Mouse (Mus musculus) heart, embryonic 12.5 days (tissue): ENCODE data around the gene Atf6b. TPM values are rescaled to one million over a fixed set of nuclear protein-coding genes. Genes with fewer than 3 reads are reported as not detected.

ENCODE experiments used
- ATAC-seq: fragments of 200-750 bp; cut with Nextera tagmentation; 2 replicates; pipeline ENCODE4 v1.8.0; 2017; ENCODE audit warnings: moderate TSS enrichment, moderate library complexity; ENCODE audit not compliant: insufficient number of reproducible peaks, low FRiP score
- H3K27ac ChIP-seq: fragments of 300-500 bp; sonication (generic); 2 replicates; pipeline ENCODE4 v1.5.1; 2016; ENCODE audit warnings: mild to moderate bottlenecking, moderate library complexity; ENCODE audit not compliant: poor library complexity, severe bottlenecking
- H3K27me3 ChIP-seq: fragments of 300-500 bp; sonication (generic); replicated peaks from 2 replicates; pipeline ENCODE4 v1.6.1; 2016; ENCODE audit warnings: mild to moderate bottlenecking, moderate library complexity
- H3K36me3 ChIP-seq: fragments of 300-500 bp; sonication (generic); 2 replicates; pipeline ENCODE4 v1.6.1; 2016; ENCODE audit warnings: mild to moderate bottlenecking, moderate library complexity
- H3K4me1 ChIP-seq: fragments of 300-500 bp; sonication (generic); replicated peaks from 2 replicates; pipeline ENCODE4 v1.6.1; 2016; ENCODE audit warnings: mild to moderate bottlenecking
- H3K4me2 ChIP-seq: fragments of 300-500 bp; sonication (generic); 2 replicates; pipeline ENCODE4 v1.6.1; 2016; ENCODE audit warnings: mild to moderate bottlenecking, moderate library complexity
- H3K4me3 ChIP-seq: fragments of 300-500 bp; sonication (generic); 2 replicates; pipeline ENCODE4 v1.5.1; 2016; ENCODE audit warnings: mild to moderate bottlenecking
- H3K9ac ChIP-seq: fragments of 300-500 bp; sonication (generic); 2 replicates; pipeline ENCODE4 v1.6.1; 2016; ENCODE audit warnings: mild to moderate bottlenecking, moderate library complexity
- H3K9me3 ChIP-seq: fragments of 300-500 bp; sonication (generic); replicated peaks from 2 replicates; pipeline ENCODE4 v1.6.1; 2016; ENCODE audit warnings: mild to moderate bottlenecking, moderate library complexity
- WGBS: fragments of 180-500 bp; shearing (Covaris S2); methylation state at CpG from one replicate; pipeline ENCODE4 v1.1.7; 2016; 5-methylcytosine and 5-hydroxymethylcytosine counted together
- polyA plus RNA-seq: library from polyadenylated mRNA; unstranded; fragments of >200 nt; fragmentation: Nextera tagmentation; extraction: Ambion mirVana; gene quantifications from 2 replicates; pipeline ENCODE4 v1.2.1, GENCODE M21; 2016

The Atf6b gene
- 63.2 and 67.0 TPM in 2 replicates for polyA plus RNA-seq

- peaks cover 26% of the 10 kb centered on the region for H3K4me1 ChIP-seq
- ATAC-seq, result peak; percentile 97
- H3K9me3 ChIP-seq, result no peaks in the 10 kb centered on the region
- H3K4me3 ChIP-seq, result peak within 1 kb of the TSS; percentile 96
- H3K4me2 ChIP-seq, result peak within 1 kb of the TSS; percentile 92
- H3K36me3 ChIP-seq, result peaks cover 39% of the 10 kb centered on the region
- peak within 1 kb of the TSS; percentile 94 for H3K9ac ChIP-seq
- no peaks in the 10 kb centered on the region for H3K27me3 ChIP-seq
- WGBS, result under 1% methylated on average over 66 of the region's 66 CpGs
- H3K27ac ChIP-seq, result peak within 1 kb of the TSS; percentile 35; the same call in 1 of the 2 replicates
Measured at GRCm38 (mm10) chr17:34646906-34647787, at the start of gene Atf6b. Gene Atf6b (plus strand): TSS chr17:34647146.

GRCm38 (mm10) chr17:34597566-34598095 lies 49.3 kb upstream of the Atf6b start, which contains the start of gene Ager:
Gene Ager (plus strand): TSS chr17:34597862.
- Histone ChIP-seq H3K27ac (peak within 1 kb of the TSS; percentile 24; the same call in 1 of the 2 replicates), H3K36me3 (peaks cover 50% of the 10 kb centered on the region), H3K4me1 (peaks cover 63% of the 10 kb centered on the region), H3K27me3 (no peaks in the 10 kb centered on the region), H3K4me3 (no peak within 1 kb of the TSS), H3K9me3 (no peaks in the 10 kb centered on the region), H3K9ac (peak within 1 kb of the TSS; percentile 55), H3K4me2 (peak within 1 kb of the TSS; percentile 43)
- ATAC-seq, result no peak
- 15% methylated on average over 6 of the region's 6 CpGs for WGBS

DNA sequence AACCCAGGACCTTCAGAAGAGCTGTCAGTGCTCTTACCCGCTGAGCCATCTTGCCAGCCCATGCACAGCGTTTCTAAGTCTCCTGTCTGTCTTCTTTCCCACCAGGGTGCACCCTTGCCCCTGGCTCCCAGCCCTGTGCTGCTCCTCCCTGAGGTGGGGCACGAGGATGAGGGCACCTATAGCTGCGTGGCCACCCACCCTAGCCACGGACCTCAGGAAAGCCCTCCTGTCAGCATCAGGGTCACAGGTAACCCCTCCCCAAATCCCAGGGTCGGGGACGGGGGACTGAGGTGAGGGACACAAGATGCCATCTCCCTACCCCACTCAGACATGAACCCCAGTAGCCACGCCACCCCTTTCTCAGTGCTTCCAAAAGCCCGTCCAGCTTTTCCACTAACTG lies 47.1 kb upstream of the Atf6b start:
- no peak overlapping the region for H3K4me2 ChIP-seq
- ATAC-seq, result no peak
- WGBS, result 77% methylated on average over 9 of the region's 9 CpGs
- no peak overlapping the region for H3K27ac ChIP-seq
- peaks cover 36% of the 10 kb centered on the region for H3K36me3 ChIP-seq
- H3K9me3 ChIP-seq, result no peaks in the 10 kb centered on the region
- peaks cover 51% of the 10 kb centered on the region for H3K4me1 ChIP-seq
- H3K9ac ChIP-seq, result 0 out of 2 replicates have a peak overlapping the region, but pooled peaks have one; percentile 10
- no peaks in the 10 kb centered on the region for H3K27me3 ChIP-seq
- no peak overlapping the region for H3K4me3 ChIP-seq

- no peak overlapping the region for H3K27ac ChIP-seq
- peaks cover 48% of the 10 kb centered on the region for H3K4me1 ChIP-seq
- no peak for ATAC-seq
- H3K9me3 ChIP-seq, result no peaks in the 10 kb centered on the region
- H3K27me3 ChIP-seq, result no peaks in the 10 kb centered on the region
- H3K9ac ChIP-seq, result 0 out of 2 replicates have a peak overlapping the region, but pooled peaks have one; percentile 80
- peak overlapping the region; percentile 86 for H3K4me2 ChIP-seq
- peak overlapping the region; percentile 62; the same call in 1 of the 2 replicates for H3K4me3 ChIP-seq
- peaks cover 22% of the 10 kb centered on the region for H3K36me3 ChIP-seq
- 82% methylated on average over 12 of the region's 12 CpGs for WGBS
Measured at GRCm38 (mm10) chr17:34601796-34602195, 45.1 kb upstream of the Atf6b start.

DNA sequence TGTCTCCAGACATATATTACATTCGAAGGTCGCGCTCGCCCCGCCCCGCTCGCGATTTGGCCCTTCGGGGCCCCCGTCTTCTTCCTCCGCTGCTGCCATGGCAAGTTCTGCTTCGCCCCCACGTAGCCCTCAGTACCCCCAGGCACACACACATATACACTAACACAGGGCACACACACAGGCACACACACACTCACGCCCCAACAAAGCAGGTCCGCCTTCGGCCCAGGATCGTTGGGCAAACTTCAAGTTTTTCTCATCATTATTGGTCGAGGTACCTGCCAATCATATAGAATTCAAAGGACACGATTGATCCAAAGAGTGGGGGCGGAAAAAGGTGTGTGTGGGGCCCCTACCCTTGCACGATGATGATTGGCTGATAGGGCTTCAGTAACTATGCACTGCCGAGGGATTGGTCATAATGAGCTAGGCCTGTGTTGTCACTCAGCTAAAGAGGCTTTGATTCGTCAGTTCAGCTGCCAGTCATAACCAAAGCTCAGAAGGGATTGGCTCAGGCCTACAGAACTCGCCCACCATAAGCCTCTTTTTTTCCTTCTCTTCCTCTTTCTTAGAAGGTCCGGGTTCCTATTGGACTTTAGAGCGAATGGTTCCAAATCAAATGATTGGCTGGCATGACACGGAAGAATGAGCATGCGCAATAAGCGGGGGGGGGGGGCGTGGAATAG lies 43.4 kb upstream of the Atf6b start, which contains the start of gene Rnf5:
Gene Rnf5, minus strand, starts transcription at position 316 of the 686 bp plus-strand sequence.
- Histone ChIP-seq H3K4me1 (peaks cover 50% of the 10 kb centered on the region), H3K9ac (peak within 1 kb of the TSS; percentile 80), H3K27me3 (no peaks in the 10 kb centered on the region), H3K9me3 (no peaks in the 10 kb centered on the region), H3K4me2 (peak within 1 kb of the TSS; percentile 92), H3K4me3 (peak within 1 kb of the TSS; percentile 69), H3K36me3 (peaks cover 31% of the 10 kb centered on the region), H3K27ac (peak within 1 kb of the TSS; percentile 90)
- 1% methylated on average over 30 of the region's 30 CpGs for WGBS
- ATAC-seq, result peak; percentile 94

- under 1% methylated on average over 30 of the region's 35 CpGs for WGBS
- Histone ChIP-seq H3K4me2 (peak within 1 kb of the TSS; percentile 92), H3K36me3 (peaks cover 31% of the 10 kb centered on the region), H3K4me1 (peaks cover 51% of the 10 kb centered on the region), H3K9ac (peak within 1 kb of the TSS; percentile 87), H3K4me3 (peak within 1 kb of the TSS; percentile 69), H3K27ac (peak within 1 kb of the TSS; percentile 90), H3K9me3 (no peaks in the 10 kb centered on the region), H3K27me3 (no peaks in the 10 kb centered on the region)
- peak; percentile 91 for ATAC-seq
Measured at GRCm38 (mm10) chr17:34604061-34604508, 42.9 kb upstream of the Atf6b start, which contains the start of gene Agpat1. Gene Agpat1 (plus strand): TSS chr17:34604262.

DNA sequence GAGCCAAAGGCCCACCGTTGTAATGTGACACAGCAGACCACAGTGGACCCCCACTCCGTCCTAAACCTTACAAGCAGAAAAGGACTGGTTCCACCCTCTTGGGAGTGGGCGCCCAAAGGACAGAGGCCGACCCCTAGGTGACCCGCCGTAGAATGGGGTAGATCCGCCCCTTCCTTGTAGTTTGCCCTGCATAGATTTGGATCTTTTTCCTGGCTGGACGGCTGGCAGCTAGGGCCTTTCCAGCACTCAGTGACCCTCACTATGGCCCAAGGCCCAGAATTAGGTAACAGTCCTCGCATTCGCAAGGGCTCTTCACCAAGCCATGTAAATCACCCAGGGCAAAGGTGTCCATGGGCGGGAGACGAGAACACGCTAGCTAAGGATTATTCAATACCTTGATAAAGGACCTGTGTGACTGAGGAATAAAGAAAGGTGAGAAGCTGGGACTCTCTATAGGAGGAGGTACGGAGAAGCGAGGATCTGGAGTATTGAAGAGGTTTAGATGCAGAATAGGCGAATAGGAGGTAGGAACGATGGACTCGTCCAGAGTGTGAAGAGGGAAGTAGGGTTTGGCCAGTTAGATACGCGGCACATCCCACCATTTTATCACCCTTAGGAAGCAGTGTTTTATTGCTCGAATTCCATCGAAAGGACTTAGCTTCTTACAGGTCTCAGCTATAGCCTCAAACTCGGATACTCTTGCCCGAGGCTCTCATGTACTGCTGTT lies 42.3 kb upstream of the Atf6b start:
- 19% methylated on average over 24 of the region's 24 CpGs for WGBS
- Histone ChIP-seq H3K4me3 (peak overlapping the region; percentile 69), H3K4me2 (peak overlapping the region; percentile 92), H3K4me1 (peaks cover 49% of the 10 kb centered on the region), H3K27me3 (no peaks in the 10 kb centered on the region), H3K36me3 (peaks cover 31% of the 10 kb centered on the region), H3K27ac (peak overlapping the region; percentile 90), H3K9me3 (no peaks in the 10 kb centered on the region), H3K9ac (peak overlapping the region; percentile 87)
- no peak for ATAC-seq

GRCm38 (mm10) chr17:34605609-34606008 lies 41.3 kb upstream of the Atf6b start:
- H3K27me3 ChIP-seq, result no peaks in the 10 kb centered on the region
- WGBS, result 2% methylated on average over 25 of the region's 30 CpGs
- peaks cover 27% of the 10 kb centered on the region for H3K36me3 ChIP-seq
- H3K4me2 ChIP-seq, result peak overlapping the region; percentile 92
- H3K9ac ChIP-seq, result peak overlapping the region; percentile 87
- H3K27ac ChIP-seq, result peak overlapping the region; percentile 90
- peak overlapping the region; percentile 69 for H3K4me3 ChIP-seq
- peak; percentile 69 for ATAC-seq
- H3K9me3 ChIP-seq, result no peaks in the 10 kb centered on the region
- peaks cover 49% of the 10 kb centered on the region for H3K4me1 ChIP-seq

DNA sequence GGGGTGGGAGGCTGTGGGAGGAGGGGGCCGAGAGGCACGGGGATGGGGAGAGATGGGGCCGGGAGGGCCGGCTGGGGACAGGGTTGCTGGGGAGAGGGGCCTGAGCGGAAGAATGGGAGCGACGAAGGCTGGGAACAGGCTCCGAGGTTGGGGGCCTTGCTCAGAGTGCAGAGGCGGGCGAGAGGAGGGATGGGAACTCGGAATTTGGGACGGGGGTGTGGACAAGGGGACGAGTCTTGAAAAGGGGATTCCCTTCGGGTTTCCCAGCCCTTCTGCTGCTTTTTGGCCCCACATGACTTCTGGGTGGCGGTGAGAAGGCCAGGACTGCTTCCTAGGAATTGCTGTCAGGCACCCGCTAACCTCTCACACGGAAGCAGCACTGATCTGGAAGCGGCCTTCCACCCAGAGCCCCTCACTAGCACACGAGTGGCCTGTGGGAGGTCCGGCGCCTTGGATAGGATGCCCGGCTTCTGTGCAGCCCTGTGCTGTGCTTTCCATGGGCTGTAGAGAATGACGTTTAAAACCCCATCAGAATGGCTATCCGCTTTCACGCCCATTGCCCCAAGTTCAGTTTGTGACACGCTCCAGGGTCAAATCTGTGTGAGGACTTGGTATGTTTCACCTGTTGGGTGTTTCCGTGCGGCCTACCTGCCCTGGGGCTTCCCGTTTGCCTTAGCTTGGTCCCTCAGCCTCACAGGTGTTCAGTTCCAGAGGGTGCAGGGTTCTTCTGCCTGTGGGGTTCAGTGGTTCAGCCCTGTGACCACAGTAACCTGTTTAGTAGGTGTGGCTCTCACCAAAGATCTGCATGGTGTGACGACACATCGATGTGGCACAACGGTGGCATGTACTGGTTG lies 40.5 kb upstream of the Atf6b start:
- no peaks in the 10 kb centered on the region for H3K9me3 ChIP-seq
- H3K4me1 ChIP-seq, result peaks cover 49% of the 10 kb centered on the region
- H3K4me2 ChIP-seq, result peak overlapping the region; percentile 92
- peak overlapping the region; percentile 87 for H3K9ac ChIP-seq
- ATAC-seq, result no peak
- peak overlapping the region; percentile 69 for H3K4me3 ChIP-seq
- H3K36me3 ChIP-seq, result peaks cover 28% of the 10 kb centered on the region
- peak overlapping the region; percentile 90 for H3K27ac ChIP-seq
- 15% methylated on average over 32 of the region's 32 CpGs for WGBS
- H3K27me3 ChIP-seq, result no peaks in the 10 kb centered on the region
